16 mouse cellular contexts compared by ENCODE assay signal in genomic region chr19:57201090-57201483, GRCm38 (mm10).
DNase-seq lines count a peak whose midpoint lies in the region; ATAC-seq lines count a peak whose summit lies in the region.
"Had no signal": no experiment of that assay in that cellular context is flagged by ENCODE, and none has a peak within 500 bp of the region (broad histone marks: within the 10 kb centered on the region; RNA-seq: fewer than 3 reads in every experiment).

No protein-coding gene starts in this region.

- H3K27me3 ChIP-seq in heart, embryonic 12.5 days (replicated peaks) = no peaks in the 10 kb centered on the region
- peaks cover 3% of the 10 kb centered on the region; the same call in 1 of the 2 replicates for H3K27me3 ChIP-seq in lung, embryonic 16.5 days (ENCODE audit: control insufficient read depth, insufficient read depth, low read depth, low read length)
- H3K27me3 ChIP-seq: midbrain, embryonic 15.5 days had no signal

- H3K36me3 ChIP-seq in heart, embryonic 12.5 days = no peaks in the 10 kb centered on the region
- no peaks in the 10 kb centered on the region for H3K36me3 ChIP-seq in lung, embryonic 16.5 days (ENCODE audit: control insufficient read depth, insufficient read depth, low read length)
- H3K36me3 ChIP-seq: embryonic facial prominence, embryonic 10.5 days; hindbrain, embryonic 10.5 days; limb, embryonic 15.5 days; midbrain, embryonic 15.5 days had no signal

- H3K9ac ChIP-seq in heart, embryonic 12.5 days = no peak overlapping the region
- H3K9ac ChIP-seq in lung, embryonic 16.5 days (ENCODE audit: low read length) = no peak overlapping the region
- H3K9ac ChIP-seq: limb, embryonic 15.5 days; lung, embryonic 14.5 days; midbrain, embryonic 15.5 days had no signal

- intact Hi-C loops in heart, postnatal 36 days (cut with DNase I) = no loop called here

- 0 out of 2 replicates have a peak overlapping the region, but pooled peaks have one; percentile 8 for H3K27ac ChIP-seq in heart, embryonic 12.5 days (ENCODE audit: poor library complexity, severe bottlenecking)
- H3K27ac ChIP-seq in lung, embryonic 16.5 days (ENCODE audit: low read length) = peak overlapping the region; percentile 23; the same call in 1 of the 2 replicates
- H3K27ac ChIP-seq: embryonic facial prominence, embryonic 10.5 days; hindbrain, embryonic 10.5 days; limb, embryonic 15.5 days; midbrain, embryonic 15.5 days had no signal

- no peak overlapping the region for H3K4me3 ChIP-seq in heart, embryonic 12.5 days
- H3K4me3 ChIP-seq in lung, embryonic 16.5 days (ENCODE audit: low read length) = no peak overlapping the region
- H3K4me3 ChIP-seq: embryonic facial prominence, embryonic 10.5 days; hindbrain, embryonic 10.5 days; limb, embryonic 15.5 days; megakaryocyte, embryonic 14.5 days; midbrain, embryonic 15.5 days had no signal

- peaks cover 79% of the 10 kb centered on the region for H3K4me1 ChIP-seq in heart, embryonic 12.5 days (replicated peaks)
- peaks cover 62% of the 10 kb centered on the region for H3K4me1 ChIP-seq in lung, embryonic 16.5 days (replicated peaks; ENCODE audit: control insufficient read depth, insufficient read depth, low read length)

- peak; percentile 66 for DNase-seq in cerebellum, adult 11-12 months
- DNase-seq in cerebellum, postnatal 4 days (ENCODE audit: low spot score in 2 of 2) = no peak
- no peak for DNase-seq in heart, postnatal 36 days
- DNase-seq in lung, postnatal 10 days = no peak
- DNase-seq: retina, postnatal 1 day; thymus, postnatal 36 days had no signal

- no peaks in the 10 kb centered on the region for H3K9me3 ChIP-seq in heart, embryonic 12.5 days (replicated peaks)
- H3K9me3 ChIP-seq in lung, embryonic 16.5 days (ENCODE audit: control insufficient read depth, low read length) = no peaks in the 10 kb centered on the region
- H3K9me3 ChIP-seq: embryonic facial prominence, embryonic 10.5 days; hindbrain, embryonic 10.5 days; limb, embryonic 15.5 days; megakaryocyte, embryonic 14.5 days; midbrain, embryonic 15.5 days had no signal

- WGBS in heart, embryonic 12.5 days = 81% methylated on average over 8 of the region's 8 CpGs
- WGBS in lung, embryonic 16.5 days = 67% methylated on average over 8 of the region's 8 CpGs

- ATAC-seq in heart, embryonic 12.5 days (ENCODE audit: insufficient number of reproducible peaks, low FRiP score) = no peak
- ATAC-seq in lung, embryonic 16.5 days (ENCODE audit: low read depth) = no peak
- ATAC-seq in megakaryocyte progenitor cell, adult 5-6 weeks (replicated peaks; ENCODE audit: poor library complexity) = no peak
- ATAC-seq: forebrain, embryonic 14.5 days; midbrain, embryonic 15.5 days had no signal

- no peak overlapping the region for H3K4me2 ChIP-seq in heart, embryonic 12.5 days
- no peak overlapping the region for H3K4me2 ChIP-seq in lung, embryonic 16.5 days (ENCODE audit: low read depth, low read length)
- H3K4me2 ChIP-seq: limb, embryonic 15.5 days; midbrain, embryonic 15.5 days had no signal
